8 mouse cellular contexts compared by ENCODE assay signal in the genomic region with DNA sequence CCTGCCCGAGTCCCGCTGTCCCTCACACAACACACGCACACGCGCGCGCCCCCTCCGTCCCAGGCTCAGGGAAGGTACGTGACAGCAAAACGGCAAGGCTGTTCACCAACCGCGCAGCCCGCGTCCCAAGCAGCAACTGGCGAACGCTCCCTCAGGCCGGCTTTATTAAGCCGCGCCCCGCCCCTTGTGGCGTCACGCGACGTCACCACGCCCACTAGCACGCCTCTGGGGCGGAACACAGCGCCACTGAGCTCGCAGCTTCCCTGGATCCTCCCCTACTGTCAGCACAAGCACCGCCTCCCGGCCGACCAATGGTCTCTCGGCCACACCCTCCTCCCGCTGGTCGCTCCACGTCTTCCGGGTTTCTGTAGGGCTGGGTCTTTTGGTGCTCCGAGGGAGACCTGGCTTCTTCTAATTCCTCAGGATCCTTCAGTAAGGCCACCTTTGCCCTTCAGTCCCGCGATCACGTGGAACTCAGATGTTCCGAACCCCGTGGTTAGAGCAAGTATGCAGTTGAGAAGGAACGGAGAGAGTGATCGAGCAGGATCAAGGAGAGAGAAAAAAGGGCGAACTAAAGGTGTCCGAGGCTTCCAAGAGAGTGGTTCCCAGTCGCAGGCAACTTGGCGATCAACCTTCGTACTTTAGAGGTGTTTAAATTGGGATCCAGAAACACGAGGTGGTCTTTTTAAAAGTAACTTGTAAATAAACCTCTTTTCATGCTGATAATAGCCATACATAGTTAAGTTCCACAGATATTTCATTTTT. TPM values are rescaled to one million over a fixed set of nuclear protein-coding genes. Genes with fewer than 3 reads are reported as not detected.
A peak's percentile ranks its signal among the peaks of the same experiment; 100 is the strongest.
DNase-seq lines count a peak whose midpoint lies in the region; ATAC-seq and TF ChIP-seq lines count a peak whose summit lies in the region.

A gene (minus strand): TSS at position 164 of the 765 bp plus-strand sequence.

- peak within 1 kb of the TSS; percentile 64 for H3K27ac ChIP-seq in CH12.LX (ENCODE audit: insufficient read depth, low read depth)
- H3K27ac ChIP-seq in forebrain, embryonic 11.5 days (ENCODE audit: low read depth, low read length): 0 out of 2 replicates have a peak within 1 kb of the TSS, but pooled peaks have one; percentile 37
- peak within 1 kb of the TSS; percentile 92 for H3K27ac ChIP-seq in heart, embryonic 16.5 days (ENCODE audit: low read length)
- H3K27ac ChIP-seq in liver, embryonic 15.5 days (replicated peaks): peak within 1 kb of the TSS; percentile 81
- H3K27ac ChIP-seq in neural tube, embryonic 12.5 days: no peak within 1 kb of the TSS

- peak; percentile 100 for TF ChIP-seq POLR2A in CH12.LX (IDR thresholded peaks at IDR 0.05; ENCODE audit: low read depth, low read length)

- DNase-seq in CH12.LX (ENCODE audit: extremely low read depth): peak; percentile 97
- DNase-seq in c-Kit-positive CD71-positive TER-119-negative erythroid progenitor cells, embryonic 14.5 days (ENCODE audit: low read depth): peak; percentile 92
- DNase-seq in forebrain, embryonic 11.5 days (ENCODE audit: low spot score): peak; percentile 99
- DNase-seq in kidney, postnatal 36 days: peak; percentile 99
- peak; percentile 97 for DNase-seq in telencephalon, adult 2 months (ENCODE audit: low read depth, low spot score)

- no peaks in the 10 kb centered on the region for H3K27me3 ChIP-seq in CH12.LX (replicated peaks)
- H3K27me3 ChIP-seq in forebrain, embryonic 11.5 days (ENCODE audit: control insufficient read depth, insufficient read depth, low read length): no peaks in the 10 kb centered on the region; the same call in 1 of the 2 replicates
- no peaks in the 10 kb centered on the region for H3K27me3 ChIP-seq in heart, embryonic 16.5 days (ENCODE audit: control insufficient read depth, insufficient read depth, low read length)
- H3K27me3 ChIP-seq in liver, embryonic 15.5 days: peaks cover 6% of the 10 kb centered on the region
- H3K27me3 ChIP-seq in neural tube, embryonic 12.5 days (replicated peaks): no peaks in the 10 kb centered on the region

- TF ChIP-seq CTCF in CH12.LX (conservative IDR thresholded peaks at IDR 0.05 in 1 of 2, IDR thresholded peaks at IDR 0.05 in 1 of 2; ENCODE audit: low read depth in 2 of 2, low read length in 2 of 2): no peak

- dilution Hi-C loops in CH12.LX (cut with MboI; ENCODE audit: extremely low pct_ligation_motif_present, extremely low pct_unique_long_range_greater_than_20kb, low sequenced_read_pairs): no loop called here

- H3K9ac ChIP-seq in CH12.LX (ENCODE audit: insufficient read depth, low read depth): peak within 1 kb of the TSS; percentile 90
- peak within 1 kb of the TSS; percentile 69 for H3K9ac ChIP-seq in forebrain, embryonic 11.5 days (ENCODE audit: low read length)
- H3K9ac ChIP-seq in heart, embryonic 16.5 days (ENCODE audit: low read length): peak within 1 kb of the TSS; percentile 84
- H3K9ac ChIP-seq in liver, embryonic 15.5 days: peak within 1 kb of the TSS; percentile 79
- peak within 1 kb of the TSS; percentile 61 for H3K9ac ChIP-seq in neural tube, embryonic 12.5 days

- no peak; the same call in 1 of the 2 replicates for TF ChIP-seq EP300 in CH12.LX (IDR thresholded peaks at IDR 0.05; ENCODE audit: low read length)

- H3K4me1 ChIP-seq in CH12.LX (ENCODE audit: control insufficient read depth in 1 of 2, insufficient read depth in 2 of 2): peaks cover 5 to 38% of the 10 kb centered on the region in 2 experiments; a peak in 3 of 4 replicates
- peaks cover 3% of the 10 kb centered on the region; the same call in 1 of the 2 replicates for H3K4me1 ChIP-seq in forebrain, embryonic 11.5 days (replicated peaks; ENCODE audit: control insufficient read depth, insufficient read depth, low read length)
- H3K4me1 ChIP-seq in heart, embryonic 16.5 days (ENCODE audit: control insufficient read depth, insufficient read depth, low read length): peaks cover 8% of the 10 kb centered on the region; the same call in 1 of the 2 replicates
- H3K4me1 ChIP-seq in liver, embryonic 15.5 days (replicated peaks): peaks cover 23% of the 10 kb centered on the region
- H3K4me1 ChIP-seq in neural tube, embryonic 12.5 days: no peaks in the 10 kb centered on the region

- no peak; the same call in 1 of the 2 replicates for TF ChIP-seq RAD21 in CH12.LX (IDR thresholded peaks at IDR 0.05; ENCODE audit: low read depth, low read length)

- WGBS in forebrain, embryonic 11.5 days: under 1% methylated on average over 50 of the region's 51 CpGs
- under 1% methylated on average over 51 of the region's 51 CpGs for WGBS in heart, embryonic 16.5 days
- under 1% methylated on average over 51 of the region's 51 CpGs for WGBS in liver, embryonic 15.5 days (ENCODE audit: insufficient replicate concordance)
- under 1% methylated on average over 51 of the region's 51 CpGs for WGBS in neural tube, embryonic 12.5 days

- peak within 1 kb of the TSS; percentile 97 for H3K4me2 ChIP-seq in CH12.LX (ENCODE audit: insufficient read depth, low read depth, poor library complexity, severe bottlenecking)
- H3K4me2 ChIP-seq in forebrain, embryonic 11.5 days (ENCODE audit: low read depth, low read length, severe bottlenecking): peak within 1 kb of the TSS; percentile 98
- H3K4me2 ChIP-seq in heart, embryonic 16.5 days (ENCODE audit: low read depth, low read length): peak within 1 kb of the TSS; percentile 96
- peak within 1 kb of the TSS; percentile 96 for H3K4me2 ChIP-seq in liver, embryonic 15.5 days
- H3K4me2 ChIP-seq in neural tube, embryonic 12.5 days (replicated peaks): peak within 1 kb of the TSS; percentile 93

- H3K79me2 ChIP-seq in CH12.LX (replicated peaks; ENCODE audit: control insufficient read depth, extremely low read depth, insufficient read depth, poor library complexity, severe bottlenecking): peaks cover 17% of the 10 kb centered on the region

- peak within 1 kb of the TSS; percentile 65 to 96 (median 70) for H3K4me3 ChIP-seq in CH12.LX (replicated peaks in 1 of 3; ENCODE audit: low read depth in 2 of 3, low read length in 2 of 3, poor library complexity in 1 of 3)
- peak within 1 kb of the TSS; percentile 60 for H3K4me3 ChIP-seq in forebrain, embryonic 11.5 days (ENCODE audit: low read depth, low read length)
- peak within 1 kb of the TSS; percentile 82 for H3K4me3 ChIP-seq in heart, embryonic 16.5 days (ENCODE audit: low read length)
- H3K4me3 ChIP-seq in liver, embryonic 15.5 days (replicated peaks): peak within 1 kb of the TSS; percentile 75
- peak within 1 kb of the TSS; percentile 57 for H3K4me3 ChIP-seq in neural tube, embryonic 12.5 days

- ATAC-seq in forebrain, embryonic 11.5 days (replicated peaks; ENCODE audit: low FRiP score): peak; percentile 100
- ATAC-seq in heart, embryonic 16.5 days (replicated peaks; ENCODE audit: extremely low read depth, insufficient read depth, low FRiP score): peak; percentile 100
- ATAC-seq in liver, embryonic 15.5 days (ENCODE audit: insufficient read depth): peak; percentile 100
- ATAC-seq in neural tube, embryonic 12.5 days (ENCODE audit: low FRiP score, low read depth): peak; percentile 100

- H3K9me3 ChIP-seq in CH12.LX (replicated peaks; ENCODE audit: low read length): no peaks in the 10 kb centered on the region
- no peaks in the 10 kb centered on the region for H3K9me3 ChIP-seq in forebrain, embryonic 11.5 days (ENCODE audit: control insufficient read depth, low read length)
- no peaks in the 10 kb centered on the region for H3K9me3 ChIP-seq in heart, embryonic 16.5 days (replicated peaks; ENCODE audit: control insufficient read depth, low read length)
- H3K9me3 ChIP-seq in liver, embryonic 15.5 days (replicated peaks): no peaks in the 10 kb centered on the region
- no peaks in the 10 kb centered on the region for H3K9me3 ChIP-seq in neural tube, embryonic 12.5 days

- peaks cover 5 to 10% of the 10 kb centered on the region in 2 experiments for H3K36me3 ChIP-seq in CH12.LX (replicated peaks in 1 of 2; ENCODE audit: control insufficient read depth in 1 of 2, insufficient read depth in 1 of 2, low read length in 1 of 2)
- no peaks in the 10 kb centered on the region for H3K36me3 ChIP-seq in forebrain, embryonic 11.5 days (ENCODE audit: control insufficient read depth, insufficient read depth, low read length)
- peaks cover 5% of the 10 kb centered on the region; the same call in 1 of the 2 replicates for H3K36me3 ChIP-seq in heart, embryonic 16.5 days (ENCODE audit: control insufficient read depth, insufficient read depth)
- no peaks in the 10 kb centered on the region for H3K36me3 ChIP-seq in liver, embryonic 15.5 days (replicated peaks)
- H3K36me3 ChIP-seq in neural tube, embryonic 12.5 days: no peaks in the 10 kb centered on the region

- in situ Hi-C loops in CH12.LX (cut with MboI; ENCODE audit: low pct_ligation_motif_present, low pct_unique_long_range_greater_than_20kb, low sequenced_read_pairs): loop anchor here (5.0 kb wide), 1 partner anchor 119 kb away; no protein-coding TSS in a partner anchor

TF ChIP-seq in CH12.LX, 34 proteins besides CTCF, POLR2A, EP300 and RAD21 (continues in another document):
- TF ChIP-seq GABPA (IDR thresholded peaks at IDR 0.05; ENCODE audit: insufficient replicate concordance, low read depth, low read length): no peak
- TF ChIP-seq USF1 (IDR thresholded peaks at IDR 0.05; ENCODE audit: low read depth, low read length): peak; percentile 51
- TF ChIP-seq ZC3H11A (IDR thresholded peaks at IDR 0.05; ENCODE audit: low read depth, low read length): no peak
- peak; percentile 89 for TF ChIP-seq BHLHE40 (IDR thresholded peaks at IDR 0.05; ENCODE audit: low read depth, low read length)
- no peak for TF ChIP-seq E2F4 (IDR thresholded peaks at IDR 0.05; ENCODE audit: insufficient replicate concordance, low read depth, low read length)
- TF ChIP-seq NELFE (IDR thresholded peaks at IDR 0.05; ENCODE audit: low read depth, low read length): peak; percentile 100
- TF ChIP-seq IRF4 (IDR thresholded peaks at IDR 0.05; ENCODE audit: low read depth, low read length): no peak; the same call in 1 of the 2 replicates
- peak; percentile 91 for TF ChIP-seq CHD1 (IDR thresholded peaks at IDR 0.05; ENCODE audit: low read depth, low read length)
- TF ChIP-seq RCOR1 (conservative IDR thresholded peaks at IDR 0.05; ENCODE audit: low read depth, low read length): peak; percentile 58; the same call in 1 of the 2 replicates
- no peak for TF ChIP-seq MAZ (IDR thresholded peaks at IDR 0.05; ENCODE audit: low read depth, low read length)
- peak; percentile 98 for TF ChIP-seq ELF1 (IDR thresholded peaks at IDR 0.05; ENCODE audit: low read depth, low read length)
- peak; percentile 74; the same call in 1 of the 2 replicates for TF ChIP-seq MXI1 (IDR thresholded peaks at IDR 0.05; ENCODE audit: low read depth, low read length)

RNA-seq across cellular contexts. Expression of the gene that starts here (rescaled TPM):
- total RNA-seq in CH12.LX (2012; rRNA removed) (32.7 and 37.8 TPM in 2 replicates), CH12.LX (2014; rRNA removed) (51.0 and 52.0 TPM in 2 replicates)
- 33.7 and 48.7 TPM in 2 replicates for polyA plus RNA-seq in CH12.LX (2012; ENCODE audit: insufficient read length, low read depth)
- polyA plus RNA-seq in forebrain, embryonic 11.5 days (2014; fragmentation: Nextera tagmentation; extraction: Ambion mirVana): 5.5 and 8.2 TPM in 2 replicates
- 28.0 and 29.1 TPM in 2 replicates for polyA plus RNA-seq in heart, embryonic 16.5 days (2015; fragmentation: Nextera tagmentation; extraction: Ambion mirVana)
- 7.6 and 8.9 TPM in 2 replicates for polyA plus RNA-seq in liver, embryonic 15.5 days (2015; fragmentation: Nextera tagmentation; extraction: Ambion mirVana)
- polyA plus RNA-seq in neural tube, embryonic 12.5 days (2016; fragmentation: Nextera tagmentation; extraction: Ambion mirVana): 6.6 and 7.0 TPM in 2 replicates
